Mouse (Mus musculus) limb, embryonic 15.5 days (tissue): ENCODE measurements at regions not wholly inside any gene's neighbourhood (a gene's known extent, or its start where the extent isn't known, plus 50 kb on each side); places are given as distances from the start of the nearest gene placed in this dataset.

ENCODE experiments used
- ATAC-seq: fragments of 200-750 bp; cut with Nextera tagmentation; 2 replicates; pipeline ENCODE4 v1.8.0; 2017; ENCODE audit warnings: low read depth, moderate TSS enrichment; ENCODE audit not compliant: insufficient number of reproducible peaks, low FRiP score, low TSS enrichment
- H3K27ac ChIP-seq: fragments of 300-500 bp; sonication (generic); 2 replicates; pipeline ENCODE4 v1.5.1; 2015; ENCODE audit warnings: moderate library complexity, mild to moderate bottlenecking, inconsistent platforms
- H3K27me3 ChIP-seq: fragments of 300-500 bp; sonication (generic); 2 replicates; pipeline ENCODE4 v1.6.1; 2015; ENCODE audit warnings: inconsistent platforms
- H3K36me3 ChIP-seq: fragments of 300-500 bp; sonication (generic); 2 replicates; pipeline ENCODE4 v1.6.1; 2015; ENCODE audit warnings: inconsistent platforms
- H3K4me1 ChIP-seq: fragments of 300-500 bp; sonication (generic); 2 replicates; pipeline ENCODE4 v1.6.1; 2015; ENCODE audit warnings: inconsistent platforms
- H3K4me2 ChIP-seq: fragments of 300-500 bp; sonication (generic); 2 replicates; pipeline ENCODE4 v1.6.1; 2015; ENCODE audit warnings: mild to moderate bottlenecking, inconsistent platforms
- H3K4me3 ChIP-seq: fragments of 300-500 bp; sonication (generic); 2 replicates; pipeline ENCODE4 v1.5.1; 2015; ENCODE audit warnings: mild to moderate bottlenecking, inconsistent platforms
- H3K9ac ChIP-seq: fragments of 300-500 bp; sonication (generic); 2 replicates; pipeline ENCODE4 v1.6.1; 2015; ENCODE audit warnings: inconsistent platforms
- H3K9me3 ChIP-seq: fragments of 300-500 bp; sonication (generic); 2 replicates; pipeline ENCODE4 v1.6.1; 2016; ENCODE audit warnings: inconsistent platforms
- WGBS: fragments of 180-500 bp; shearing (Covaris S2); methylation state at CpG from one replicate; pipeline ENCODE4 v1.1.7; 2015; 5-methylcytosine and 5-hydroxymethylcytosine counted together

DNA sequence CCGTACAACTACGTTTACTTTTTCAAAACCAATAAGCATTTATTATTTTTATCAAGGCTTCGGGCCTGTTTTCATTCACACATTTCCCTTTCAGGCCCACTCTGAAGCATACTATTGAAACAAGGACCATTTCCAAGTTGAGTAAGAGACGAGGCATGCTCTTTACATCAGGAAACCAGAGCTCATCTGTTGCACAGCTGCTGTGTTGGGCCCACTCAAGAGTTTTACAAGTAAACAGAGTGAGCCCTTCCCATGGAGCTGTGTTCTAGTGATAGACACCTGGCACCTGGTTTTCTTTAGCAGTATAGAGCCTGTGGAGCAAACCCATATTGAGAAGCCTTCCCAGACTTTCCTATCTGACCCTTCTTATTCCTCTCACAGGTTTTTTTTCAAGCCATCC lies 363.5 kb downstream of the Ptprc start:
- Histone ChIP-seq H3K9me3 (no peaks in the 10 kb centered on the region), H3K36me3 (no peaks in the 10 kb centered on the region), H3K9ac (no peak overlapping the region), H3K4me1 (no peaks in the 10 kb centered on the region), H3K27ac (no peak overlapping the region), H3K4me2 (no peak overlapping the region), H3K4me3 (no peak overlapping the region), H3K27me3 (no peaks in the 10 kb centered on the region)
- no peak for ATAC-seq
- 64% methylated on average over 4 of the region's 4 CpGs for whole genome bisulfite sequencing

DNA sequence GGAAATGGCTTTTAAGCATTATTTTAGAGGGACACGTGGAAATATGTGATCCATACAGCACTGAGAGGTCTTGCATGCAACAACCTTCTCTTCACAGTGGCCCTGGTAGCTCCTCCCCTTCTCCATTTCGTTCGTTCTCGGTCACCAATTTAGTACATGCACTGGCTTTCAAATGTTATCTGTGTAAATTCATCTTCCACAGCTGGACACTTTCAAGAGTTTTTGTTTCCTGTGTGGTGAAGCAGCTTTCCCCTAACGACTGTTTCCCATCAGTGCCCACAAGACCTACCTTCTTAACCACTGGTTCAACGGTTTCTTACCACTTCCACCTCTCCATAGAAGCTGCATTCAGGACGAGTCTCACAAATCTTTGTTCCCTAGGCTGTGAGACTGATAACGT lies 368.8 kb downstream of the Ptprc start:
- H3K9me3 ChIP-seq: no peaks in the 10 kb centered on the region
- 68% methylated on average over 8 of the region's 8 CpGs for WGBS
- H3K27ac ChIP-seq: no peak overlapping the region
- no peak overlapping the region for H3K9ac ChIP-seq
- no peak overlapping the region for H3K4me2 ChIP-seq
- no peak overlapping the region for H3K4me3 ChIP-seq
- H3K4me1 ChIP-seq: no peaks in the 10 kb centered on the region
- H3K27me3 ChIP-seq: no peaks in the 10 kb centered on the region
- no peak for ATAC-seq
- H3K36me3 ChIP-seq: no peaks in the 10 kb centered on the region

DNA sequence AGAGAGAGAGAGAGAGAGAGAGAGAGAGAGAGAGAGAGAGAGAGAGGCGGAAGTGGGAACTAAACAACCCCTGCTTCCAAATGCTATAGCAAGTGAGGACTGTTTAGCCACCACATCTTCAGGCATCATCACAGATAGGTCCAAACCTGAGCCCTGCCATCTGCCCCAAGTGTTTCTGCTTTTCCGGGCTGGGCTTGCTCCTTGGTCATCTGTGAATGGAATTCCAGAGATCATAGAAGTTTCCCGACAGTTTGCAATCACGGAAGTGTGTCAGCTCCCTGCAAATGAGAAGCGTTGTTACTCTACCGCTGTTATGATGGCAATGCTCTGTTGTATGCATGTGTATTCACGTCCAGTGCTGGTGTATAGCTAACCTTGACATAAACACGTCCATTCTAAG lies 369.3 kb downstream of the Ptprc start:
- no peak overlapping the region for H3K4me2 ChIP-seq

DNA sequence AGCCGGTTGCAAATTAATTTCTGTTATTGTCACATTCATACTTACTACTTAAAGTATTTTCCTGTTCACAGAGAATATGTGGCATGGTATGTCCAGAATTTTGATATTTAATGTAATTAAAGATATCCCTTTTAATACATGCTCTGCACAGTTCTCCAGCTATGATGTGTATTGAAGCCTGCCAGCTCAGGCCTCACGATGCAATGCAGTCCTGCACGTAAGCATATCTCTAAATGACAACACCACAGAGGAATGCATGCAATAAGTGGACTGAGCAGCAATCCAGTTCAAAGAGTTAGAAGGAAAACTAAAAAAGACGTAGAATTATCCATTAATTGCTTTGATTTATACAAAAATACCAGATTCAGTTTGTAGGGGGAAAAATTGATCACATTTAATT lies 373.4 kb downstream of the Ptprc start:
- Histone ChIP-seq H3K9ac (no peak overlapping the region), H3K4me3 (no peak overlapping the region), H3K9me3 (no peaks in the 10 kb centered on the region), H3K4me1 (no peaks in the 10 kb centered on the region), H3K36me3 (no peaks in the 10 kb centered on the region), H3K27ac (no peak overlapping the region), H3K27me3 (no peaks in the 10 kb centered on the region), H3K4me2 (no peak overlapping the region)
- WGBS: 64% methylated on average over 4 of the region's 4 CpGs
- no peak for ATAC-seq

More for the DNA sequence above, 369.3 kb downstream of the Ptprc start:
- H3K9me3 ChIP-seq: no peaks in the 10 kb centered on the region
- H3K27ac ChIP-seq: no peak overlapping the region
- no peaks in the 10 kb centered on the region for H3K4me1 ChIP-seq
- no peak for ATAC-seq
- WGBS: 76% methylated on average over 7 of the region's 8 CpGs
- no peak overlapping the region for H3K4me3 ChIP-seq
- H3K27me3 ChIP-seq: no peaks in the 10 kb centered on the region
- no peak overlapping the region for H3K9ac ChIP-seq
- H3K36me3 ChIP-seq: no peaks in the 10 kb centered on the region

DNA sequence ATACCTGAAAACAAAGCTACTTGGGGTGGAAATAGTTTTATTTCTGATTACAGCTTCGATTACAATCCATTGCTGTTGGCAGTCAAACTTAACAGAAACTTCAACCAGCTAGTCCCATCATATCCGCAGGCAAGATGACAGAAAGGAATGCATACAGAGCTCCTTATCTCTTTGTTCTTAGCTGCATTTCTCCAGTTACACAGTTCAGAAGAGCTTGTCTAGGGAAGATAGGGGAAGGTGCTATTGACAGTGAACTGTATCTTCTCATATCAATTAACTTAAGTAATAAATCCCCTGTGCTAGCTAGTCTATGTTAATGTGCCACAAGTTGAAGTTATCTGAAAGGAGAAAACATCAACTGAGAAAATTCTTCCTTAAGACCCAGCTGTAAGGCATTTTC lies 374.8 kb downstream of the Ptprc start:
- H3K9me3 ChIP-seq: no peaks in the 10 kb centered on the region
- 53% methylated on average over 2 of the region's 2 CpGs for WGBS
- no peak overlapping the region for H3K4me2 ChIP-seq
- no peaks in the 10 kb centered on the region for H3K4me1 ChIP-seq
- no peaks in the 10 kb centered on the region for H3K27me3 ChIP-seq
- no peak overlapping the region for H3K4me3 ChIP-seq
- no peak for ATAC-seq
- H3K36me3 ChIP-seq: no peaks in the 10 kb centered on the region
- no peak overlapping the region for H3K9ac ChIP-seq
- H3K27ac ChIP-seq: no peak overlapping the region

DNA sequence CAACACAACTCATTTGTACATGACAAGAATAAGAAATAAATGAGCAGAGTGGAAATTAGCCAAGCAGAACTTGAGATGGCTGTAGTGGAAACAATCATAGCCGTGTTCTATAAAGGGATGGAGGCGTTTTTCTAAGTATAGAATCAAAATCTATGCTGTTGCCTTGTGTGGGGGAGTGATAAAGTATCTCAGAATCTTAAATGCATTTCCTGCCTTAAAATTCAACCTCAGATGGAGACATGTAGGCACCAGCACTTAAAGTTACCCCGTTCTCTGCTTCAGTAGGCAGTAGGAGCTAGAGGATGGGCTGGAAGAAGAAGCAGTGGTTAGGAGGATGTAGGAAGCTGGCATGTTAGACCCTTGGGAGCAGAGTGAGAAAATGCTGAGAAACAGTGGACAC lies 386.7 kb downstream of the Ptprc start:
- Histone ChIP-seq H3K27me3 (no peaks in the 10 kb centered on the region), H3K36me3 (no peaks in the 10 kb centered on the region), H3K4me2 (no peak overlapping the region), H3K9ac (no peak overlapping the region), H3K27ac (no peak overlapping the region), H3K9me3 (no peaks in the 10 kb centered on the region), H3K4me3 (no peak overlapping the region), H3K4me1 (no peaks in the 10 kb centered on the region)
- WGBS: 70% methylated on average over 3 of the region's 3 CpGs
- no peak for ATAC-seq

DNA sequence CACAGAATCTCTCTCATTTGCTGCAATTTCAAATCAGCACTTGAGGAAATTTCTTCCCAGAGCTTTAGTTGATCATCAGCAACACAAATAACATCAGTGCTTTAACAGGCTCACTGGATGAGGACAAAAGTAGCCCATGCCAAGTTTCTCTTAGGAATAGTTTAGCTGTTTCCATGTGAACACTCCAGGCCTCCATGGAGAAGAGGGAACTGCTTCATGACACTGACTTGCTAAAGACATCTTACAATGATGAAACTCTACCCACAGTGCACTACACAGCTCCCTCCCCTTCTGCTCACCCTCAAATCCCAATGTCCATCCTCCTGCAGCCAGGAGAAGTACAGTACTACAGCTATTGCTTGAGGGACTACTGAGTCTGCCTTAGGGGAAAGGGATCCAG lies 388.9 kb downstream of the Ptprc start:
- ATAC-seq: no peak
- Histone ChIP-seq H3K27me3 (no peaks in the 10 kb centered on the region), H3K4me2 (no peak overlapping the region), H3K9me3 (no peaks in the 10 kb centered on the region), H3K4me1 (no peaks in the 10 kb centered on the region), H3K27ac (no peak overlapping the region), H3K36me3 (no peaks in the 10 kb centered on the region), H3K4me3 (no peak overlapping the region), H3K9ac (no peak overlapping the region)

DNA sequence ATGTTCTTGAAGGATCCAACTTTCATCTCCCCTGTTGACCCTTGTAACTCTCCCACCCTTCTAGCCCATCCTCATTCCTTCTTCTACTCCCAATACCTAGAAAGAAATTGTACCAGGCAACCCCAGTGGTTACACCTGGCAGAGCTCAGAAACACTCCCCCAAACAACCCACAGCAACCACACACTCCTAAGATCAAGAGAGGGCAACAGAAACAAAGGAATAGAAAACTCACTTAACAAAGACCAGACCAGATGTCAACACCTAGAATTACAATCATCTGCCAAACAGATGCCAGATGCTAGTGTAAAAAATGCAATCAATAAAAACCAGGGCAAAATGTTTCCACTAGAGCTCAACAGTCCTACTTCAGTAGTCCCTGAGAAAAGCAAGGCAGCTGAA lies 400.9 kb downstream of the Ptprc start:
- Histone ChIP-seq H3K4me3 (no peak overlapping the region), H3K27ac (no peak overlapping the region), H3K4me1 (no peaks in the 10 kb centered on the region), H3K36me3 (no peaks in the 10 kb centered on the region), H3K4me2 (no peak overlapping the region), H3K9ac (no peak overlapping the region), H3K9me3 (no peaks in the 10 kb centered on the region), H3K27me3 (no peaks in the 10 kb centered on the region)
- no peak for ATAC-seq

DNA sequence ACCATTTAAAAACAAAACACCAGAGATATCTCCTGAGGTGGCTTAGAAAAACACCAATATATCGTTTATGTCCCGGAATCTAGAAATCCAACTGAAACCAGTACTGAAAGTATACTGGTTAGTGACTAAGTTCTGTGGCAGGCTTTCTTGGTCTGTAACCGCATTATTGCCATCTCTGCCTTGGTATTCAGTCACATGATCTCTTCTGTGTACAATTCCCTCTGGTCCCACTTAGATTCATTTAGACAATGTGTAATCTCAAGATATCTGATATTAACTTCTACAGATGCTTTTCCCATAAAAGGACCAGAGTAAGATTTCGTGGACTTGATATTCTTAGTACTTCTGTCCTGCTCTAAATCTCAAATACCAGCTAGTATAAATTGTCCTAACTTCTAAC lies 414.7 kb downstream of the Ptprc start:
- no peak overlapping the region for H3K4me2 ChIP-seq
- H3K9me3 ChIP-seq: no peaks in the 10 kb centered on the region
- no peak overlapping the region for H3K27ac ChIP-seq
- H3K4me1 ChIP-seq: no peaks in the 10 kb centered on the region
- H3K4me3 ChIP-seq: no peak overlapping the region
- no peaks in the 10 kb centered on the region for H3K36me3 ChIP-seq
- H3K27me3 ChIP-seq: no peaks in the 10 kb centered on the region
- 91% methylated on average over 4 of the region's 4 CpGs for WGBS
- no peak overlapping the region for H3K9ac ChIP-seq
- no peak for ATAC-seq

DNA sequence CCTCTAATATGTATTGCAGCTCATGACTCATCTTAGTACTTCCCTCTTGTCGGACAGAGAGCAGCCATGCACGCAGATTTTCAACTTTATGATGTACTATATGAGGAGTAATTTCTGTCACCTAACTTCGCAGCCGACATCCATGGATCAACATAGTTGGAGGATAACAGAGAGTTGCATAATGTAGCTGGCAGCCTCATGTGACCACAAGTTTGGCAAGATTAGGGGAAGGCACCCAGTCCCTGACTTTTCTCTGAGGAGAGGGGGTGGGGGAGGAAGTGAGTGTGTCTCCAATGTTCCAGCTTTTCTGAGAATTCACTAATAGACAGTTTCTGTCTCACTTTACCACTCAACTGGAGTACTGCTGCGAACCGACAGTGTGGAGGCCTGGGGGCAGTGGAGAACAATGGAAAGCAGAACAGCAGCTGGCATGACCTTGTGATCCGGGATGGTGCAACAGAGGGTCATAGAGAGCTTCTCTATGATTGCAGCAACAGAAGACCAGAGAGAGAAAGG lies 424.0 kb downstream of the Ptprc start:
- Histone ChIP-seq H3K4me1 (no peaks in the 10 kb centered on the region), H3K27me3 (no peaks in the 10 kb centered on the region), H3K27ac (no peak overlapping the region), H3K4me2 (no peak overlapping the region), H3K9ac (no peak overlapping the region), H3K4me3 (no peak overlapping the region), H3K9me3 (no peaks in the 10 kb centered on the region), H3K36me3 (no peaks in the 10 kb centered on the region)
- 81% methylated on average over 7 of the region's 7 CpGs for WGBS
- no peak for ATAC-seq

DNA sequence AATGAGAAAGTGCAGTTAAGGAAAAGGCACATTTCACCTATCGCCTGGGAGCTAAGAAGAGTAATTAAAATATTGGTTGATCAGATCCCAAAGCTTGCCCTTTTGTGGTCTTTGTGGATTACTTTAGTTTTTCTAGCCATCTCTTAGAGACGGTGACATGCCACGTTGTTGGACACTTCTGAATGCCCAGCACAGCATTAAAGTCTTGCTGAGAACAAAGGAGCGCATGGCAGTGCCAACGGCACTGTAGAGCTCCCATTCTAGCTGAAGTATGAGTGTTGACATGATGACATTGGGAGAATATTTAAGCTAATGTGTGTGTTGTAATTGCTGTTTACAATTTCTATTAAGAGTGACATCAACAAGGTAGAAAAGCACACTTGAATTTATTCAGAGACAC lies 424.6 kb downstream of the Ptprc start:
- no peak overlapping the region for H3K4me3 ChIP-seq
- H3K27me3 ChIP-seq: no peaks in the 10 kb centered on the region
- H3K9ac ChIP-seq: no peak overlapping the region
- no peak overlapping the region for H3K27ac ChIP-seq
- H3K4me1 ChIP-seq: no peaks in the 10 kb centered on the region
- no peaks in the 10 kb centered on the region for H3K36me3 ChIP-seq
- no peak overlapping the region for H3K4me2 ChIP-seq
- no peak for ATAC-seq
- 86% methylated on average over 5 of the region's 5 CpGs for WGBS
- H3K9me3 ChIP-seq: no peaks in the 10 kb centered on the region

DNA sequence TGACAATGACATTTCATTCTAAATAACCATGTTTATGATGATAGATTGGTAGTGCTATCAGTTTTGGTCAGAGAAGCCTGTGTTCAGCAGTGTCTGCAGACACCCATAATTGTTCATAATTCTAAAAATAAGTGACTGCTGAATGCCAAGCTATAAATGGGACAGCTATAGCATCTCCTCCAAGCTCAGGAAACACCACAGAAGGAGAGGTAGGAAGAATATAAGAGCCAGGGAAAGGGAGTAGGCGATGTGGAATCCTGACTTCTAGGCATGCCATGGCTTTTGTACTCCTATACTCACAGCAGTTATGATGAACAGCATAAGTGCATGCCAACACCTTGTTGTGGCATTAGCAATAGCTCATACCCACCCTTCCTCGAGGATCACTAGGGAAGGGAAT lies 429.4 kb downstream of the Ptprc start:
- Histone ChIP-seq H3K9ac (no peak overlapping the region), H3K9me3 (no peaks in the 10 kb centered on the region), H3K4me3 (no peak overlapping the region), H3K4me1 (no peaks in the 10 kb centered on the region), H3K27ac (no peak overlapping the region), H3K4me2 (no peak overlapping the region), H3K27me3 (no peaks in the 10 kb centered on the region), H3K36me3 (no peaks in the 10 kb centered on the region)
- ATAC-seq: no peak
- 67% methylated on average over 2 of the region's 2 CpGs for WGBS

DNA sequence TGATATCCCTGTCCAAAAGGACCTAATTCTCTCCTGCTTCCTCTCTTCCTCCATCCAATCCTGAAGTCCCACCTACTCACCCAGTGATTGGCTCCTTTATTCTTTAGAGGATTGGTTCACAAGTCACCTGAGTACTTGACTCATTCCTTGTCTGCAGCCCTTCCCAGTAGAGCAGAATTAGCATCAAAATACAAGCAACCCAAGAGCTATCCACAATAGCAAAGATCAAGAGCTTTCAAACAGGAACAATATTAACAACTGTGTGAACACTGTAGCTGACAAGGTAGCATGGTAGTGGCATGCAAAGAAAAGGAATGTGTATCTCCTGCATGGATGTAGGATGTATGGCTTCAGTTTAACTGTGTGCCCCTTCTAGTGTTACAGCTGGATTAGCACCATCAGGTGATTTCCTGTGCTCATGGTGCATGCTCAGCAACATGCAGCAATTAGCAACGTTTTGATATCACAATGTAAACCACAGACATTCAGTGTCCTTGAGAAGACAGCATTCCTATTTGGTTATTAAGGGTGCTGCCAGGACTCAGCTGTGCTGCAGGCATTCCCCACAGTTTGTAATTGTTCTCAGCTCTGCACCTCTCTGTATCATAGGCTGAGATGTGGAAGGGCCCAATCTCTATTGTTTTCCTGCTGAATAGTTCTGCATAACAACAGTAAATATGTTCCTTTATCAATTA lies 437.2 kb downstream of the Ptprc start:
- Histone ChIP-seq H3K9me3 (no peaks in the 10 kb centered on the region), H3K9ac (no peak overlapping the region), H3K4me2 (no peak overlapping the region), H3K36me3 (no peaks in the 10 kb centered on the region), H3K27ac (no peak overlapping the region), H3K27me3 (no peaks in the 10 kb centered on the region), H3K4me1 (no peaks in the 10 kb centered on the region), H3K4me3 (no peak overlapping the region)
- 14% methylated on average over 1 of the region's 1 CpGs for WGBS
- ATAC-seq: no peak
